Mouse (Mus musculus): ENCODE measurements at regions not wholly inside any gene's neighbourhood (a gene's known extent, or its start where the extent isn't known, plus 50 kb on each side); places are given as distances from the start of the nearest gene placed in this dataset.

- TF ChIP-seq CTCF (IDR thresholded peaks at IDR 0.05; ENCODE audit: extremely low read depth, insufficient read depth, low read length) (no peak), POLR2A (IDR thresholded peaks at IDR 0.05; ENCODE audit: extremely low read depth, insufficient read depth, low read length) (no peak)
Observed at GRCm38 (mm10) chr3:115835381-115835780, 52.3 kb upstream of the Dph5 start.
